Mouse (Mus musculus) liver, embryonic 18 days (tissue): ENCODE measurements around the gene Frg2f1. TPM values are rescaled to one million over a fixed set of nuclear protein-coding genes. Genes with fewer than 3 reads are reported as not detected.

ENCODE experiments used
- polyA plus RNA-seq: library from polyadenylated mRNA; depleted of rRNA; stranded (reverse); fragments of >200 nt; gene quantifications from 2 replicates; pipeline ENCODE4 v1.2.3, GENCODE M21; 2012; rRNA removed

Frg2f1 gene
- 3.5 and 5.4 TPM in 2 replicates for polyA plus RNA-seq

DNA sequence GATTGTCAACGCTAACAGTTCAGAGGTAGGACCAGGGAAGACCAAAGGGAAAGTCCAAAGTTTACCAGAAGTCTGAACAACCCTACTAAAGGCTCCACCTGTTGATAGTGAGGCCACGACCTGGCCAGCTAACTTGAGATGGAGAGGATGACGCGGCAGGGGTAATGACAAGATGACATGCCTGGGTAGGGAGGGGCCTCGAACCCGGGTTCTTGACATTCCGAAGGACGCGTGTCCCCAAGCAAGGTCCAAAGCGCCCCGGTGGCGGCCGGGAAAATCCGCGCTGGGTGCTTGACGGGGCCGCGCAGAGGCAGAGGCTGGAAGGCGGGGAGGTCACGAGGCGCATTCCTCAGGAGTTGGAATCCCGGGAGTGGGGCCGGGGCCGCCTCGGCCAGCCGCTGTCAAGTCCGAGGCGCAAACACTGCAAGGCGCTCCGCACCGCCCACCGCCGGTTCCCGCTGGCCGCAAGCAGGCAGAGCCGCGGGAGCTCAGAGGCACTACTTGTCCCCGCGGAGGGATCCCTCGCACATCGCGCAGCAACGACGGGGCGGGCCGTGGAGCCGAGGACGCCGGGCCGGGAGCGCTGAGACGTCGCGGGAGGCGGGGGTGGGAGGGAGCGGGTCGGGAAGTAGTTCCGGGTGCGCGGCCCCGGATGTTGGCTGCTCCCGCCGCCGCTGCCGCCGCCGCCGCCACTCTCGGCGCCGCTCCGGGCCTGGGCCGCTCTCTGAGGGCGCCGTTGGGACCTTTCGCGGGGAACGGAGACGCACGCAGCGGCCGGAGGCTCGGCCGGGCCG, at the start of gene Frg2f1:
Gene Frg2f1 (minus strand): TSS at position 499 of the 794 bp plus-strand sequence.

DNA sequence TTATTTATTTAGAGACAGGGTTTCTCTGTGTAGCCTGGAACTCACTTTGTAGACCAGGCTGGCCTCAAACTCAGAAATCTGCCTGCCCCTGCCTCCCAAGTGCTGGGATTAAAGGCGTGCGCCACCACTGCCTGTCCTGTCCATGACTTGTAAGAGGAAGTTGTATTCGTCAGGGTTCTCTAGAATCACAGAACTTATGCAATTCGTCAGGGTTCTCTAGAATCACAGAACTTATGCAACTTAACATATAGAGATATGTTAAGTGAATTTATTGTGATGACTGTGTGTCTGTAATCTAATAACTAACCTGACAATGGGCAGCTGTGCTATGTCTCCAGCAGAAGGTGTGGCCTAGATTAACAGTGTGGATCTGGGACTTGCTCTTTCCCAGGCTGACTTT, 2.7 kb downstream of the Frg2f1 start, which contains the start of gene Foxj3:
Gene Foxj3 (plus strand): TSS at position 390 of the 400 bp plus-strand sequence.

DNA sequence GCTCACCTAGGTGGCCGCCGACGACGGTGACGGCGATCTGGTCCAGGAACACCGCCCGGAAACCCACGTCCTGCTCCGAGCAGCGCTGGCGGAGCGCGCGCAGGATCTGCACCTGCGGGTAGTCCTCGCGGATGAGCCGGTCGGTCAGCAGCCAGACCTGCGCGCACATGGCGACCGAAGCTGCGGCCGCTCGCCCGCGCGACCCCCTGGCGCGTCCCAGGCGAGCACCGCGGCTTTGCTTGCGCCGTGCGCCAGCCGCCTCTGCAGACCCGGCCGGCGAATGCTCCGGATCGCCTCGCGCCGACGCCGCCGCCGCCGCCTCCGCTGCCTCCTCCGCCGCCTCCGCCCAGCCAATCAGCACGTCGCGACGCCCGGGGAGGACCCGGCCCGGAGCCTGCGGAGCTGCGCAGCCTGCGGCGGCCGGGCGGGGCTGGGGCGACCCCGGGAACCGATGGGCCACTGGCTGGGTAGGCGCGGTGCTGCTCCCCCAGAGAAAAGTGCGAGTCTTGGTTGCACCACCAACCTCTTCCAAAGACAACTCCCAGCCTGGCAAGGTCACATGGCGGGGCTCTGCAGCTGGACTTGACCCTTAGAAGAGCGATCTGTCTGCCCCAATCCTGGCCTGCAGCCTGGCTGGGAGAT, 46.9 kb downstream of the Frg2f1 start, which contains the start of gene Rimkla:
Gene Rimkla (minus strand): TSS at position 338 of the 642 bp plus-strand sequence.

Other genes with a start within 250 kb of the Frg2f1 start
- 149 and 172 TPM in 2 replicates for gene Ybx1, start 244.9 kb downstream of the Frg2f1 start, polyA plus RNA-seq
- 26.1 and 27.3 TPM in 2 replicates for gene Ppih, start 219.0 kb downstream of the Frg2f1 start, polyA plus RNA-seq
- gene Ccdc30, start 124.0 kb downstream of the Frg2f1 start, polyA plus RNA-seq: 1.3 and 1.6 TPM in 2 replicates
- gene Ppcs, start 117.1 kb downstream of the Frg2f1 start, polyA plus RNA-seq: 12.4 and 13.9 TPM in 2 replicates
- 0.63 and 0.72 TPM in 2 replicates for gene Zmynd12, start 116.7 kb downstream of the Frg2f1 start, polyA plus RNA-seq
- gene Rimkla, start 46.9 kb downstream of the Frg2f1 start, polyA plus RNA-seq: 0.01 and 0.02 TPM in 2 replicates
- 4.6 and 5.7 TPM in 2 replicates for gene Foxj3, start 2.5 kb downstream of the Frg2f1 start, polyA plus RNA-seq
- gene Guca2a, start 98.2 kb upstream of the Frg2f1 start, polyA plus RNA-seq: 0.18 TPM in 1 of 2 replicates, not detected in the other
- 0.43 and 1.0 TPM in 2 replicates for gene Guca2b, start 119.4 kb upstream of the Frg2f1 start, polyA plus RNA-seq
- gene Hivep3, start 194.3 kb upstream of the Frg2f1 start, polyA plus RNA-seq: 3.6 and 4.2 TPM in 2 replicates